Mouse (Mus musculus): ENCODE data around the gene Pigm. TPM values are rescaled to one million over a fixed set of nuclear protein-coding genes. Genes with fewer than 3 reads are reported as not detected.

Pigm gene
- polyA plus RNA-seq, 1 experiment from 2014 or later, result 5.0 TPM

- no peaks in the 10 kb centered on the region for H3K27me3 ChIP-seq (replicated peaks; ENCODE audit: control insufficient read depth, insufficient read depth, low read length)
- peaks cover 31% of the 10 kb centered on the region for H3K4me1 ChIP-seq (ENCODE audit: control insufficient read depth, insufficient read depth, low read length)
- peak overlapping the region; percentile 68 for H3K27ac ChIP-seq (ENCODE audit: low read length)
- no peak overlapping the region for H3K4me3 ChIP-seq (ENCODE audit: low read length)
- ATAC-seq, result peak; percentile 79
- no peaks in the 10 kb centered on the region for H3K36me3 ChIP-seq (ENCODE audit: control insufficient read depth, insufficient read depth, low read length)
- no peaks in the 10 kb centered on the region for H3K9me3 ChIP-seq (ENCODE audit: control insufficient read depth, low read length)
- no peak overlapping the region for H3K9ac ChIP-seq (ENCODE audit: low read depth, low read length)
- WGBS, result 59% methylated on average over 20 of the region's 20 CpGs
- 0 out of 2 replicates have a peak overlapping the region, but pooled peaks have one; percentile 22 for H3K4me2 ChIP-seq (ENCODE audit: low read depth, low read length)
Observed at GRCm38 (mm10) chr1:172433012-172433850, 56.9 kb downstream of the Pigm start.

Other genes starting within 250 kb of the Pigm start
- gene Pex19, start 249.8 kb upstream of the Pigm start, polyA plus RNA-seq (2015; fragmentation: Nextera tagmentation; extraction: Ambion mirVana), result 161 TPM in 2 replicates
- gene Dcaf8, start 228.5 kb upstream of the Pigm start, polyA plus RNA-seq (2015; fragmentation: Nextera tagmentation; extraction: Ambion mirVana), result 93.2 and 102 TPM in 2 replicates
- 80.2 and 81.3 TPM in 2 replicates for gene Pea15a, start 169.7 kb upstream of the Pigm start, polyA plus RNA-seq (2015; fragmentation: Nextera tagmentation; extraction: Ambion mirVana)
- gene Casq1, start 156.7 kb upstream of the Pigm start, polyA plus RNA-seq (2015; fragmentation: Nextera tagmentation; extraction: Ambion mirVana), result 24.1 and 24.6 TPM in 2 replicates
- gene Atp1a4, start 118.1 kb upstream of the Pigm start, polyA plus RNA-seq (2015; fragmentation: Nextera tagmentation; extraction: Ambion mirVana), result not detected in 2 replicates
- 43.1 and 45.2 TPM in 2 replicates for gene Igsf8, start 114.9 kb upstream of the Pigm start, polyA plus RNA-seq (2015; fragmentation: Nextera tagmentation; extraction: Ambion mirVana)
- gene Atp1a2, start 78.5 kb upstream of the Pigm start, polyA plus RNA-seq (2015; fragmentation: Nextera tagmentation; extraction: Ambion mirVana), result 3.1 and 3.2 TPM in 2 replicates
- gene Kcnj9, start 47.2 kb upstream of the Pigm start, polyA plus RNA-seq (2015; fragmentation: Nextera tagmentation; extraction: Ambion mirVana), result not detected in 2 replicates
- gene Kcnj10, start 35.3 kb upstream of the Pigm start, polyA plus RNA-seq (2015; fragmentation: Nextera tagmentation; extraction: Ambion mirVana), result 0.07 and 0.10 TPM in 2 replicates
- 1.6 and 2.3 TPM in 2 replicates for gene Slamf9, start 98.8 kb downstream of the Pigm start, polyA plus RNA-seq (2015; fragmentation: Nextera tagmentation; extraction: Ambion mirVana)
- 109 and 110 TPM in 2 replicates for gene Igsf9, start 105.2 kb downstream of the Pigm start, polyA plus RNA-seq (2015; fragmentation: Nextera tagmentation; extraction: Ambion mirVana)
- gene Tagln2, start 123.5 kb downstream of the Pigm start, polyA plus RNA-seq (2015; fragmentation: Nextera tagmentation; extraction: Ambion mirVana), result 469 and 470 TPM in 2 replicates
- gene Cfap45, start 144.3 kb downstream of the Pigm start, polyA plus RNA-seq (2015; fragmentation: Nextera tagmentation; extraction: Ambion mirVana), result 1.1 and 1.3 TPM in 2 replicates
- 0.15 and 0.31 TPM in 2 replicates for gene Vsig8, start 179.4 kb downstream of the Pigm start, polyA plus RNA-seq (2015; fragmentation: Nextera tagmentation; extraction: Ambion mirVana)
- gene Slamf8, start 214.0 kb downstream of the Pigm start, polyA plus RNA-seq (2015; fragmentation: Nextera tagmentation; extraction: Ambion mirVana), result 0.64 and 0.66 TPM in 2 replicates
- not detected in 2 replicates for gene Fcrl6, start 226.0 kb downstream of the Pigm start, polyA plus RNA-seq (2015; fragmentation: Nextera tagmentation; extraction: Ambion mirVana)

Data from intestine, embryonic 16.5 days (tissue).